Mouse (Mus musculus): ENCODE data around the gene BC053393. TPM values are rescaled to one million over a fixed set of nuclear protein-coding genes. Genes with fewer than 3 reads are reported as not detected.
"Not testable (repeated sequence)": the region's sequence is repeated elsewhere in the genome, so short reads cannot be mapped to it uniquely, and the experiment has no call there.

Gene BC053393
- polyA plus RNA-seq, 1 experiment from 2014 or later = not detected

GRCm38 (mm10) chr11:46580428-46580827, 9.1 kb downstream of the BC053393 start:
- Histone ChIP-seq H3K4me3 (no peak overlapping the region), H3K36me3 (no peaks in the 10 kb centered on the region), H3K9me3 (no peaks in the 10 kb centered on the region), H3K27me3 (no peaks in the 10 kb centered on the region), H3K4me2 (no peak overlapping the region), H3K27ac (no peak overlapping the region), H3K9ac (no peak overlapping the region), H3K4me1 (no peaks in the 10 kb centered on the region)
- WGBS = 72% methylated on average over 3 of the region's 3 CpGs
- no peak for ATAC-seq (ENCODE audit: borderline replicate concordance, extremely low read depth, low FRiP score, low TSS enrichment)

DNA sequence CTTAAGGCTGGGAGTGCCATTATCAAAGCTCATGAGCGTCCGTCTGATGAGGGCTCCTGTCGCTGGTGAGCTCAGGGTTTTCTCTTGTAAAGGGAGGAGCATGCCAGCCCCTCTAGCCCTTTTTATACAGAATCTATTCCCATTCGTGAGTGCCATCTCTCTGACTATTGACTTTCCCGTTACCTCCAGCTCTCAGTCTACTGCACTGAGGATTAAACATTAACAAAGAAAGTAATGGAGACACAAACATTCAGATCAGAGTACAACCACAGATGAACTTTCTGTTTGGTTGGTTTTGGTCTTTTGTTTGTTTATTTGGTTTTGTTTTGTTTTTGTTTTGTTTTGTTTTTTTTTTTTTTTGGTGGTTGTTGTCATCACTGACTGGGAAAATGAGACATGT, 11.4 kb downstream of the BC053393 start:
- Histone ChIP-seq H3K9me3 (no peaks in the 10 kb centered on the region), H3K4me1 (no peaks in the 10 kb centered on the region), H3K4me2 (no peak overlapping the region), H3K27ac (no peak overlapping the region), H3K9ac (no peak overlapping the region), H3K27me3 (no peaks in the 10 kb centered on the region), H3K36me3 (no peaks in the 10 kb centered on the region), H3K4me3 (no peak overlapping the region)
- WGBS = 56% methylated on average over 5 of the region's 5 CpGs
- no peak for ATAC-seq (ENCODE audit: borderline replicate concordance, extremely low read depth, low FRiP score, low TSS enrichment)

- H3K27me3 ChIP-seq = no peaks in the 10 kb centered on the region
- no peak overlapping the region for H3K27ac ChIP-seq
- WGBS = 60% methylated on average over 2 of the region's 2 CpGs
- ATAC-seq (ENCODE audit: borderline replicate concordance, extremely low read depth, low FRiP score, low TSS enrichment) = no peak
- H3K36me3 ChIP-seq = no peaks in the 10 kb centered on the region
- H3K4me2 ChIP-seq = no peak overlapping the region
- H3K4me1 ChIP-seq = no peaks in the 10 kb centered on the region
- H3K4me3 ChIP-seq = no peak overlapping the region
- H3K9me3 ChIP-seq = no peaks in the 10 kb centered on the region
- H3K9ac ChIP-seq = no peak overlapping the region
Measured at GRCm38 (mm10) chr11:46592416-46592815, 21.1 kb downstream of the BC053393 start.

DNA sequence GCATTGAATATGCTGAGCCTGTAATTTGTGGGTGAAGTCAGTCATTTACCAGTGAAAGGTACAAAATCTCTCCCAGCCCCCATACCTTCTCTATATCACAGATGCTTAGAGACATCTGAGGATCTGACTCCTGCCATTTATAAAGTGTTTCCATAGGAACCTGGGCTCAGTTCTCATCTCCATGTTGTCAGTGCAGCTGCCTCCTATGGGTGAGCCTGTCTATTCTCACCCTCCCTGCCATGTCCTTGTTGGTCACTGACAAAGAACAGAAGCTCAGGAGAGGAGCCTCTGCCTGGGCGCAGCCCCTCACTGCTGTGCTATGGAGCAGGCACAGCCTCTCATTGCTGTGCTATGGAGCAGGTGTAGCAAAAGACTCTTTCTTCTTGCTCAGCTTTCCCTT, 48.6 kb downstream of the BC053393 start:
- Histone ChIP-seq H3K36me3 (no peaks in the 10 kb centered on the region), H3K9ac (no peak overlapping the region), H3K27ac (no peak overlapping the region), H3K4me2 (no peak overlapping the region), H3K27me3 (no peaks in the 10 kb centered on the region), H3K4me3 (no peak overlapping the region), H3K9me3 (no peaks in the 10 kb centered on the region), H3K4me1 (no peaks in the 10 kb centered on the region)
- WGBS = 85% methylated on average over 1 of the region's 1 CpGs
- no peak for ATAC-seq (ENCODE audit: borderline replicate concordance, extremely low read depth, low FRiP score, low TSS enrichment)

- no peaks in the 10 kb centered on the region for H3K4me1 ChIP-seq
- WGBS = 56% methylated on average over 7 of the region's 7 CpGs
- no peak overlapping the region for H3K9ac ChIP-seq
- no peaks in the 10 kb centered on the region for H3K27me3 ChIP-seq
- H3K4me2 ChIP-seq = no peak overlapping the region
- no peaks in the 10 kb centered on the region for H3K36me3 ChIP-seq
- H3K9me3 ChIP-seq = no peaks in the 10 kb centered on the region
- no peak overlapping the region for H3K4me3 ChIP-seq
- no peak overlapping the region for H3K27ac ChIP-seq
- no peak for ATAC-seq (ENCODE audit: borderline replicate concordance, extremely low read depth, low FRiP score, low TSS enrichment)
Measured at GRCm38 (mm10) chr11:46620414-46621168, 49.3 kb downstream of the BC053393 start.

- WGBS = 61% methylated on average over 2 of the region's 2 CpGs
- H3K9ac ChIP-seq = no peak within 1 kb of the TSS
- H3K4me1 ChIP-seq = no peaks in the 10 kb centered on the region
- no peaks in the 10 kb centered on the region for H3K27me3 ChIP-seq
- H3K36me3 ChIP-seq = no peaks in the 10 kb centered on the region
- no peak within 1 kb of the TSS for H3K4me3 ChIP-seq
- no peak within 1 kb of the TSS for H3K27ac ChIP-seq
- H3K4me2 ChIP-seq = no peak within 1 kb of the TSS
- no peaks in the 10 kb centered on the region for H3K9me3 ChIP-seq
- no peak for ATAC-seq (ENCODE audit: borderline replicate concordance, extremely low read depth, low FRiP score, low TSS enrichment)
Measured at GRCm38 (mm10) chr11:46629211-46629795, 58.0 kb downstream of the BC053393 start, which contains the start of gene Dppa1. Gene Dppa1, minus strand, starts transcription at chr11:46629261.

DNA sequence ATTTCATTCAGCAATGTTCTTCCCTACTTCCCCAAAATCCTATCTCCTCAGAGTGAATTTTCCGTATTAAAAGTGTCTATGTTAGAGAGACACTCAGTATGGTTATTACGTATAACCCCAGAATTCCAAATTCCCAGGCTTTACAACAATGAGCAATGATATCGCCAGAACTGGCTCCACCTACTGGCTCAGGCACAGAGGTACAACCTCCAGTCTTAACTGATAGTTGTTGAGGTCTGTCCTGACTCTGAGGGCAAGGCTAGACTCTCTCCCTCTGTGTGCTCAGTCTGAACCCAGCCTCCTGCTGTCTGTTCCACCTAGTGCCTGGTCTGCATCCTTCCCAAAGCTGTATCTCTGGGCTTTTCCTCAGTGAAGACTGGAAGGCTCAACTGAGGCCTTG, 60.3 kb downstream of the BC053393 start:
- H3K4me1 ChIP-seq = no peaks in the 10 kb centered on the region
- H3K36me3 ChIP-seq = no peaks in the 10 kb centered on the region
- no peak overlapping the region for H3K4me2 ChIP-seq
- H3K9me3 ChIP-seq = no peaks in the 10 kb centered on the region
- no peaks in the 10 kb centered on the region for H3K27me3 ChIP-seq
- no peak for ATAC-seq (ENCODE audit: borderline replicate concordance, extremely low read depth, low FRiP score, low TSS enrichment)
- H3K9ac ChIP-seq = no peak overlapping the region
- H3K4me3 ChIP-seq = no peak overlapping the region
- 23% methylated on average over 3 of the region's 3 CpGs for WGBS
- H3K27ac ChIP-seq = no peak overlapping the region

DNA sequence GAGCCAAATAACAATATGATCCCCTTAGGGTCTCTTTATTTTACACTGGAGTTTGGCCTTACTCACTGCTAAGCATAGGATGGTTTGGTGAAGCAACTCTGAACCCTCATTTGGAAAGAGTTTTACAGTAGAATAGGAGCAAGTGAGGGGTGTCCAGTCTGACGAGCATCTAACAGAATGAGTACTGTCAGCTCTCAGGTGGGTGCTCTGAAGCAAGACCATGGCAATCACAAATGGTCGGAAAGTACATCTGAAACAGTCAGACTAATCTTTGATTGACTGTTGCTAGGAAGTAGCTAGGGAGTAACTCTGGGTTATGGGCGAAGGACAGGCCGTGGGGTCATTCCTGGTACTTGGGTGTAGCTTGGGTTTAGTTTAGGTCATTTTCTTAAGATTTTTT, 64.2 kb downstream of the BC053393 start:
- not testable (repeated sequence) for H3K9ac ChIP-seq; H3K27ac ChIP-seq; H3K4me2 ChIP-seq; H3K27me3 ChIP-seq; H3K4me3 ChIP-seq; ATAC-seq (ENCODE audit: borderline replicate concordance, extremely low read depth, low FRiP score, low TSS enrichment); H3K36me3 ChIP-seq; H3K4me1 ChIP-seq; H3K9me3 ChIP-seq
- WGBS = 77% methylated on average over 4 of the region's 4 CpGs

DNA sequence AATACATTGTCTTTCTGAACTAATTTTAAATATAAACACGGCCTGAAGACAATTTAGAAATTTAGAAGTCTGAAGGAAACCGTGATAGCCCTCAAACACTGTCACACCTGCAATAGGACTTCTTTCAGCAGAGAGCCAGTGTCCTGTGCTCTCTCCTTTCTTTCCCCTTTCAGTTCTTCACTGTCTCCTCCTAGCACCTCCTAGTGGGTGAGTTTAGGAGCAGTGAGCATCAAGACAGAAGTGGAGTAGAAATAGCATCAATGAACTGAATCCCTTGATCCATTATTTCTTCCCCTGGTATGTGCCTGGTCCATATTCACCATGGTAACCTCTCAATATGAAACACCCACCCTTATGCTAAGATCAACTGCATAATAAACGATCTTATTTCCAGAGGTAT, 65.2 kb downstream of the BC053393 start:
- WGBS = 77% methylated on average over 3 of the region's 3 CpGs
- Histone ChIP-seq H3K9ac (no peak overlapping the region), H3K4me2 (no peak overlapping the region), H3K9me3 (no peaks in the 10 kb centered on the region), H3K27me3 (no peaks in the 10 kb centered on the region), H3K36me3 (no peaks in the 10 kb centered on the region), H3K4me3 (no peak overlapping the region), H3K27ac (no peak overlapping the region), H3K4me1 (no peaks in the 10 kb centered on the region)
- no peak for ATAC-seq (ENCODE audit: borderline replicate concordance, extremely low read depth, low FRiP score, low TSS enrichment)

Other genes with a start within 250 kb of the BC053393 start
- gene Itk, start 182.0 kb upstream of the BC053393 start, polyA plus RNA-seq (2015; fragmentation: Nextera tagmentation; extraction: Ambion mirVana) = 0.13 and 0.80 TPM in 2 replicates
- gene Fam71b, start 175.0 kb upstream of the BC053393 start, polyA plus RNA-seq (2015; fragmentation: Nextera tagmentation; extraction: Ambion mirVana) = 0.06 TPM in 1 of 2 replicates, not detected in the other
- 68.5 and 69.5 TPM in 2 replicates for gene Med7, start 134.6 kb upstream of the BC053393 start, polyA plus RNA-seq (2015; fragmentation: Nextera tagmentation; extraction: Ambion mirVana)
- gene Havcr2, start 116.6 kb upstream of the BC053393 start, polyA plus RNA-seq (2015; fragmentation: Nextera tagmentation; extraction: Ambion mirVana) = 0.13 and 0.15 TPM in 2 replicates
- gene Gm12169, start 47.3 kb upstream of the BC053393 start, polyA plus RNA-seq (2015; fragmentation: Nextera tagmentation; extraction: Ambion mirVana) = not detected in 2 replicates
- not detected in 2 replicates for gene Dppa1, start 57.7 kb downstream of the BC053393 start, polyA plus RNA-seq (2015; fragmentation: Nextera tagmentation; extraction: Ambion mirVana)
- 0.24 TPM in 1 of 2 replicates, not detected in the other for gene Timd2, start 135.5 kb downstream of the BC053393 start, polyA plus RNA-seq (2015; fragmentation: Nextera tagmentation; extraction: Ambion mirVana)
- 2.5 and 2.7 TPM in 2 replicates for gene Havcr1, start 163.5 kb downstream of the BC053393 start, polyA plus RNA-seq (2015; fragmentation: Nextera tagmentation; extraction: Ambion mirVana)
- gene Timd4, start 239.3 kb downstream of the BC053393 start, polyA plus RNA-seq (2015; fragmentation: Nextera tagmentation; extraction: Ambion mirVana) = 0.14 TPM in 1 of 2 replicates, not detected in the other